Mouse (Mus musculus) hindlimb bud, embryonic 11.5 days (tissue): Measurements from ENCODE around the gene Itih1.

ENCODE experiments used
- DNase-seq: peaks from one replicate; pipeline ENCODE4 v3.0.0-alpha.2; 2012; ENCODE audit warnings: low read depth, low spot score; ENCODE audit errors: extremely low spot score

The Itih1 gene

DNA sequence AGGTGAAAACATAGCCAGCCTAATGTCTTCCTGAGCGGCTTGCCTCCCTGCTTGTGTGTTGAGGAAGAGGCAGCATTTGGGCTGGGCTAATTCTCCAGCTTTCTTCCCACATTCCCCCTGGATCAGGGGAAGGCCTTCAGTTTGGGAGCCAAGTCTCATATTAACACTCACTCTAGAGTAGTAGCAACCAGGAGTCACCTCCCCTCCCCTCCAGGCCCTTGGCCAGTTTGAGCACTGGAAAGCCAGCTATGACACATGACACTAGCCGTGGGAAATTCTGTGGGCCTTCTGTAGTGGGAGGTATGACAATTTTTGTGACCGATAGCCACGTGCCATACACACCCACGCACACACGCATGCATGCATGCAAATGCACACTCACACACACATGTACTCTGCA is 37.1 kb downstream of the Itih1 start:
- DNase-seq: no peak

DNA sequence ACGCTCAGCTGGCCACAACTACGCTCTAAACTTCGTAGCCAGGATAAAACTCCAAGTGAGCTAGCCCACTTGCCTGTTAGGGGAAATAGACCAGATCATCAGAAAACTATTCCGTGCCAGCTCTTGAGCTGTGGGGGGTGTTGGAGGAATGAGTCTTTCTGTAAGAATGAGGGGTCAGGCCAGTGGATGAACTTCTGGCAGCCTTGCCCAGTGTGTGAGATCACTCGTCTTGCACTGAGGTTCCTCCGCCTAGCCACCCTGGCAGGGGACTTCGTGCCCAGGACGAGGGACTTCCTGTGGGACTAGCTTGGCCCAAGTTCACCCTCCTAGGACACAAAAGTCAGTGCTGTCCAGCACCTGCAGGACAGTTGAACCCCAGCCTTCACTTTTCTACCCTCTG is 38.8 kb downstream of the Itih1 start:
- no peak for DNase-seq

DNA sequence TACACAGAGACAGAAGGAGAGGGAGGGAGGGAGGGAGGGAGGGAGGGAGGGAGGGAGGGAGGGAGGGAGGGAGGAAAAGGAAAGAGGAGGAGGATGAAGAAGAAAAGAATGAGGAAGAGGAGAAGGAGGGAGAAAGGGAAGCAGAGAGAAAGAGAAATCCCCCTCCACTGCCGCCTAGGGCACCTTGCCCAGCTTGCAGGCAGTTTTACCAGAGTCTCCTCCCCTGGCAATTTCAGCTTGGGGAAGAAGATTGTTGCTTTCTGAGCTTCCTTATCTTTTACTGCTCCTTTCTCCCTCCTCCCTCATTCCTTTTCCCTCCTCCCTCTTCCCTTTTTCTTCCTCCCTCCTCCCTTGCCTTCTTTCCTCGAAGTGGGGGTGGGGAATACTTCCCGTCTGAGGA is 40.1 kb downstream of the Itih1 start:
- no peak for DNase-seq

GRCm38 (mm10) chr14:30902628-30903027 is 40.5 kb downstream of the Itih1 start:
- no peak for DNase-seq

GRCm38 (mm10) chr14:30899972-30900371 is 43.1 kb downstream of the Itih1 start:
- DNase-seq: no peak

GRCm38 (mm10) chr14:30888271-30888732 is 54.8 kb downstream of the Itih1 start:
- no peak for DNase-seq

- DNase-seq: no peak
Observed at GRCm38 (mm10) chr14:30886204-30886603, 56.9 kb downstream of the Itih1 start, which contains the start of gene Itih4. Gene Itih4, plus strand, starts transcription at chr14:30886476.

DNA sequence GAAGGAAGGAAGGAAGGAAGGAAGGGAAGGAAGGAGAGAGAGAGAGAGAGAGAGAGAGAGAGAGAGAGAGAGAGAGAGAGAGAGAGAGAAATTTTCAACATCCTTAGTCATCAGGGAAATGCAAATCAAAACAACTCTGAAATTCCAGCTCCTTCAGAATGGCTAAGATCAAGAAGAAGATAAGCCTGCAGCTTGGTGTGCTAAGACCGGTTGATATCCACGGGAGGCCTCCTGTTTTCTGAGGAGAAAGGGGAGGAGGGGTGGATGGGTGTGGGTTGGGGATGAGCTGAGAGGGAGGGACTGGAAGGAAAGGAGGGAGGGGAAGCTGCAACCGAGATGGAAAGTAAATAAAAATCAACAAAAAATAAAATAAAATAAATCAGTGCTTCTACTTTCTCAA is 57.8 kb downstream of the Itih1 start:
- no peak for DNase-seq

DNA sequence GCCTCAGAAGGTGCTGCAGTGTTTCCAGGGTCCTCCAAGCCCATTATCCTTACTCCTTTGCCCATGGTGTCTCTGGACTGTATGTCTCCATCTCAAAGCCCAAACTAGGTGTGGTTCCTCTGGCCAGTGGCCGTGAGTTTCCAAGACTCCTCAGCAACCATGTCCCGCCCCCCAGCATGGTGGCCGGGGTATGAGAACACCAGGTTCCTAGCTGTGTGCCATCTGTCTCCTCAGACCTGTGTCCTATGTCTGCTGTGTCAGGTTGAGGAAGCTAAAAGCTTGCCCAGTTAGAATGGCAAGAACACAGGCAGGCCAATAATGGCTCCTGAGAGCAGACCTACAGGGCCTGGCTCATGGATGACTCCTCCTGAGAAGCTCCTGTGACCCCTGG is 61.4 kb downstream of the Itih1 start:
- DNase-seq: no peak

GRCm38 (mm10) chr14:30880811-30881717 is 62.0 kb downstream of the Itih1 start:
- DNase-seq: peak; percentile 8

DNA sequence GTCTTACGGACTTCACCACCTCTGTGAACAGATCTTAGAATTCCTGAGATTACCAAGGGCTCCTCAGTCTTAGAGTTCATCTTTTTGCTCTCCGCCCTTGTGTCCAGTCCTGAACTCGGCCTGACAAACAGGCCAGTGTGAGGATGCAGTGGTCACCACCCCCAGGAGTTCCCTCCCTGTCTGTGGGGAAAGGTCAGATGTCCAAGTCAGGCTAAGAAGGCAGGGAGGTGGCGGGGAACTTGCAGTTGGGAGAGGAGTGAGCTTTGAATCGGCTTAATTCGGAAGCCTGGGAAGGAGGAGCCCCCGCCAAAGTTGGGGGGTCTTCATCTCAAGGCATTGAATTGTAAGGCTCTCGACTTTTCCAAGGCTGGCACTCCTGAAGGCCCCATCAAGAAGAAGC is 62.8 kb downstream of the Itih1 start:
- no peak for DNase-seq

- DNase-seq: no peak
Observed at GRCm38 (mm10) chr14:30879794-30880193, 63.3 kb downstream of the Itih1 start.
